Mouse (Mus musculus): ENCODE measurements around the gene Rad51.
A peak's percentile ranks its signal among the peaks of the same experiment; 100 is the strongest.

Gene Rad51

DNA sequence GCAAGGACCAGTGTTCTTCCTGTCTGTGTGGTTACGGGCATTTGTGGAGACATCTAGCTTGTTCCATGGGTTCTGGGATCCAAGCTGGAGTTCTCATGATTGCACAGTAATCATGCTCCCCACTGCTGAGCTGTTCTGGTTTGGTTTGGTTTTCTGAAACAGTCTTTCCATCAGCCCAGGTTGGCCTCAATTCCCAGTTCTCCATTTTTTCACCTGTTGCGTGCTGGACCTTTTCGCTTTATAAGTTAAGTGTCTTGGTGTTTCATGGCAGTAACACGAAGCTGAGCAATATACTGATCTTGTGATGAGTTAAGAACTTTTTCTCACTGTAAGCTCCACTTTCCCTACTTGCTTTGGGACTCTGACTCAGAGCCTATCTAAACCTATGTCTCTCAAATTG lies 51.4 kb downstream of the Rad51 start:
- DNase-seq (ENCODE audit: low read depth, low spot score) = no peak

DNA sequence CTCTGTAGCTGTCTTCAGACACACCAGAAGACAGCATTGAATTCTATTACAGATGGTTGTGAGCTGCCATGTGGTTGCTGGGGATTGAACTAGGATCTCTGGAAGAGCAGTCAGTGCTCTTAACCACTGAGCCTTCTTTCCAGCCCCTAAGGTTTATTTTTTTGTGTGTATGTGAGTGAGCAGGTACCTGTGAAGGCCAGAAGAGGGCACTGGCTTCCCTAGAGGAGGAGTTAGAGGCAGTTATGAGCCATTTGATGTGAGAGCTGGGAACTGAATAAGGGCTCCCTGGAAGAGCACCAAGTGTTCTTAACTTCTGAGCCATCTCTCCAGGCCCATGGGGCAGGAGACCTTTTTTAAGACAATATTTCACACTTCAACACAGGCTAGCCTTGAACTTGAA lies 52.8 kb downstream of the Rad51 start:
- DNase-seq (ENCODE audit: low read depth, low spot score) = no peak

DNA sequence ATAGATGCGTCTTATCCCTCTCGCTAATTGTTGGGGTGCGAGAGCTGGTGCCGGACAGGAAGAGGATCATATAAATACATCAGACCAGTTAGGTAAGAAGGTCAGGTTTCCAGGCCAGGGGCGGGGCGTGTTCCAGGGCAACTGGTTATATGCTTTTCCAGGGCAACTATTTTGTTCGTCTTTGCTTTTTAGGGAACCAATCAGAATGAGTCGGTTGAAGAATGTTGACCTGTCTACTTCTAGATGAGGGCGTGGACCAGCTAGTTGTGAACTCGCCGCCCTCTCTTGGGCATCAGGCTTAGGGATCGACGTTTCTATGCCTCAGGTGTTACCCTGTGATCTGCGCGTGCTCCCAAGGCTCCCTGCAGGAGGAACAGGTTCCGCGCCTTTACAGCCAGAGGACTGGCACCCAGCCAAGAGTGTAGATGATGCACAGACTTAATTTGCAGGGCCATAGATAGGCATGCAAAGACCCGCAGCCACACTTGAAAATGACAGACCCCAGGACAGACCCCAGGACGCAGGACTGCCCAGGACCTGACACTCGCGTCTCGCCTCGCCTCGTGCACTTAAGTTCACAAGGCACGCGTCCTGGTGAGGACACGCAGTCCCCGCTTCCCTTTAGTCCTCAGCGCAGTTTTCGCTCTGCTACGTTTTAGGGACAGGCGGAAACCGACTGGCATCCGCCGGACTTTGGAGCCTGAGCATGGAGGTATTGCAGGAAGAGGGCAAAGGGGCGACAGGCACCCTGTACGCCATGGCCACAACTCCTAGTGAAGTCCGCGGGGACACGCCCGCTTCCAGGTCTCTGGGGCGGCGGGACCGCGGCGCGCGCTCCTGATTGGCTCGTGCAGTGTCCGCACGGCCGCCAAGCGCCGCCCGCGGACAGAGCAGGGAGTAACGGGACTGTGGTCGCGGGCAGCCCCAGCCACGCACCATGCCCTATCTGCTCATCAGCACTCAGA lies 54.6 kb downstream of the Rad51 start, which contains the start of gene Gchfr:
Gchfr (plus strand) TSS at position 873 of the 965 bp plus-strand sequence.
- no peak for DNase-seq (ENCODE audit: low read depth, low spot score)

DNA sequence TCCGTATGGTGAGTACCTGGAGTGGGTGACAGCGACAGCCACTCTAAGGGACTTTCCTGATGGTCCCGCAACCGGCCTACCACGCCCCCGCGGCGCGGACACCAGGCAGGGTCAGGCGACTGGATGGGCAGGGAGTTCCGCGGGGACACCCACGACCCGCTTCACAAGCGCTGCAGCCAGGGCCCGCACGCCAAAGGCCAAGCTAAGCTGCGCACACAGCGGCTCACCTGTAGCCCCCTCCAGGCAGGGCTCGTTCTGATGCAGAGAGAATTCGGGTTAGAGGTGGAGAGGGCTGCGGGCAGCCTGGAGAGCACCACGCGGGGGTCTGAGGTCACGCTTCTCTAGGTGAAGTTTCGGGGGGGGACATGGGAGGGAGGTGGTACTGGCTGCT lies 55.3 kb downstream of the Rad51 start:
- DNase-seq (ENCODE audit: low read depth, low spot score) = no peak

DNA sequence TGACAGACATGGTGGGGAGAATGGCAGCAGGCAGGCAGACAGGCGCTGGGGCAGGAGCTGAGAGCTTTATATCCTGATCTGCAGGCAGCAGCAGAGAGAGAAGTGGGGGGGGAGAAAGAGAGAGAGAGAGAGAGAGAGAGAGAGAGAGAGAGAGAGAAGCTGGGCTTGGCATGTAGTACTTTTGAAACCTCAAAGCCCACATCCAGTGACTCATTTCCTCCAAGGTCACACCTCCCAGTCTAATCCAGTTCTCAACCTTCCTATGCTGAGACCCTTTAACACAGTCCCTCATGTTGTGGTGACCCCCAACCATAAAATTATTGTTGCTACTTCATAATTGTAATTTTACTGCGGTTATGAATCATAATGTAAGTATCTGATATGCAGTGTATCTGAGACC lies 57.7 kb downstream of the Rad51 start:
- DNase-seq (ENCODE audit: low read depth, low spot score) = no peak

DNA sequence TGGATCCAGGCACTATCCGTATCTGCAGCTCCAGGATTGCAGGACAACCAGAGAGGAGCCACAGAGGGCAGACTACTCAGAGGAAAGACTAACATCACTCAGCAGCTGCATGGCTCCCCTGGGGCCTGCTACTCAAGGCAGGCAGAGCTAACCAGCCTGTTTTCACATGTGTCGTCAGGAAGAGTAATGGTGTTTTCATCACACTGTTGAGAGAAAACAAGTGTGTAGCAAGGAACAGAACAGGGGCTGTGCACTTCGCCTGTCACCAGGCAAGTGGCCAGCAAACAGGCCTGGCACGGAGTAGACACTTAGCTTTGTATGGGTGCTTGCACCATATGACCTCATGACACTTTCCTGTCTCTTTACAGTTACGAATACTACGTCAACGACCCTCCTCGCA lies 59.0 kb downstream of the Rad51 start:
- DNase-seq (ENCODE audit: low read depth, low spot score) = no peak

DNA sequence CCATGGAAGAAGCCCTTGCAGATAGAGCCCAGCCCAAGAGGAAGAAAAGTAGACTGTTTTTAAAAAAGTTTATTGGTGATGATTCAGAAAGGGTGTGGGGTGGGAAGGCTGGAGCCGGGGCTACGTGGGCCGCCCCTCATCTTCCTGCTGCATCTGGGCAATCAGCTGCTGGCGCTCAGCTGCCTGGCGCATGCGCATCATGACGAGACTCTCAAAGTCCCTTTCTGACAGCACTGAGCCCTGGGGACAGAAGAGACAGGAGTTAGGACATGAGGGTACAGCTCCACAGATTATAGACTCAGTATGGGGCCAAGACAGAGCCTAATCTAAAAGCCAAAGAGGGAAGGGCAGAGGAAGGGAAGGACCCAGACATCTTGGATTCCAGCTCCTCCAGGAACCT lies 59.9 kb downstream of the Rad51 start:
- no peak for DNase-seq (ENCODE audit: low read depth, low spot score)

DNA sequence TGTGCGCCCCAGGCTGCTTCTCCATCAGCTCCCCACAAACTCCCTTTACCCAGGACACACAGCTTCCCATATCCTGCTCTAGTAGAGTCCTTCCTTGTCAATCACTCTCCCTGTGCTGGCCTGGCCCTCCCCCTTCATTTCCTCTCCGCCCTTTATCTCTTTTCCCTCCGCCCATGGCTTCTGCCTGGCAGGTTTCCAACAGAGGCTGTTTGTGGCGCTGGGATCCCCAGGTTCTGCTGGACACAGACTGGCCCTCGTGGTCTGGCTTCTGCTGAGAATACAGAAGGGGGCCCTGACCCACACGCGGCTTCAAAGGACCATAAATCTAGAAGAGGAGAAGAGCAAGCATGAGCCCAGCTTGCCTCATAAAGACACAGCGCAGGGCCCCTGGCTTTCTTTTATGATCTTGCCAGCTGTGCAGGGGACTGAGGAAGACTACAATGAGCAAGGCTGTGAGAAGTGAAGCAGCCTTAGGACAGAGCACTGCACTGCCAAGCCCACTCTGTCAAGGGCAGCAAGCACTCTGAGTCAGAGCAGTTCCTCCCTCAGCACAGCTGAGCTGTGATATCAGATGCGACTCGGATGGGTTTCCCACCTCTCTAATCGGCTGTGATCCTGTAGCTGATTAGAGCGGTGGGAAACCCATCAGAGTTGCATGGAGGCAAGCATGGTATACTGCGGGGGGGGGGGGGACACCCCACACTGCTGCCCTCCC lies 60.4 kb downstream of the Rad51 start:
- DNase-seq (ENCODE audit: low read depth, low spot score) = no peak

DNA sequence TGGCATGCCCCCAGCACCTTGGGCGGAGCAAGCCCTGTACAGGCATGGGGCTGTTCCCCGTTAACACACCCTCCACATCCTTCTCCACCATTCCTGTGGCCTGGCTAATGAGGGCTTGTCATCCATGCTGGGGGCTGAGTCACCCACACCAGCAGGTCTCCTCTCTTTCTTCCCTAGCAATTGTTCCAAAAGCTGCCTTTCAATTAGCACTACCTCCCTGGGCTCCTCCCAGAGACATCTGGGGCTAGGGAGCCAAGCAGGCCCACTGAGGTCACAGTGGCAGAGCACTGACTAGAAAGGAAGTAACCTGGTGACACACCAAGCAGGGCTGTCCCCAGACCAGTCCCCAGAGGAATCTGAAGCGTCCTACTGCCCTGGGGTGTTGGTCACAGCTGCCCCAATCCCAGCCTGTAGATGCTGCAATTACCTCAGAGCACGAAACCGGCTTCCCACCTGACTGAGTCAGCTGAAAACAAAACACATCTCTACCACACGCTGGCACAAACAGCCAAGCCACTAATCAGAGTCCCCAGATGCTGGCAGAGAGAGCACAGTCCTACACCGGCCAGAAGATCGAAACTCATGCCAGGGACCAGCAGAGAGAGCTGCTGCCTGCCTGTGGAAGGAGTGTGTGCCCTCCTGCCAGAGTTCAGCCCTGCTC lies 61.5 kb downstream of the Rad51 start, which contains the start of gene Gm14137:
Gm14137 (plus strand) TSS at position 519 of the 661 bp plus-strand sequence.
- DNase-seq (ENCODE audit: low read depth, low spot score) = no peak

DNA sequence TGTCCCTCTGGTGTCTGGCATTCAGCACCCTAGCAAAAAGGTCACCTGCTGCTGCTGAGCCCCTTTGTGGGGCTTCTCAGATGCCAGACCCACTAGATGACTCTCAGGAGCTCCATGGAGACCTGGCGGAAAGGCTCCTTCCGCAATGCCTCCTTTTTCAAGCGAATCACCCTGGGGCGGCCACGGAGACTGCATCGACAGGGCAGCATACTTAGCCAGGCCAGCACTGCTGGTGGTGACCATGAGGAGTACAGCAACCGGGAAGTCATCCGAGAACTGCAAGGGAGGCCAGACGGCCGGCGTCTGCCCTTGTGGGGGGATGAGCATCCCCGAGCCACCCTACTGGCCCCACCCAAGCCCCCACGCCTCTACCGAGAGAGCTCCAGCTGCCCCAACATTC lies 62.3 kb downstream of the Rad51 start:
- DNase-seq (ENCODE audit: low read depth, low spot score) = no peak

DNA sequence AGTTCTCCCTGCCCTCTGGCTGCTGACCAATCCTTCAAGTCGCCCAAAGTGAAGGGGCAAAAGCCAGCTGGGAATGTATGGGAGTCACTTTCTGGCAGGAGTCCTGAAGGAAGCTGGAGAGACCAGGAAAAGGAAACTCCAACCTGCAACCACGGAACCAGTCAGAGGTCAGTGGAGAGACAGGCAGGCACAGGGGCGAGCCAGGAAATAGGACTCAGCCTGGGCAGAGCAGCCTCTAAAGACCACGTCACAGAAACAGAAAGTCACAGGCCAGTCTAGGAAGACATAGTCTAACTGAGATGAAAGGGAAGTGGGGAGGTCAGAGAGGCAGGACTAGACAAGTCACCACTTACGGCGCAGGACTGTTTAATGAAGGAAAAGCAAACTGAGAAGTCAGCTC lies 63.0 kb downstream of the Rad51 start:
- DNase-seq (ENCODE audit: low read depth, low spot score) = no peak

DNA sequence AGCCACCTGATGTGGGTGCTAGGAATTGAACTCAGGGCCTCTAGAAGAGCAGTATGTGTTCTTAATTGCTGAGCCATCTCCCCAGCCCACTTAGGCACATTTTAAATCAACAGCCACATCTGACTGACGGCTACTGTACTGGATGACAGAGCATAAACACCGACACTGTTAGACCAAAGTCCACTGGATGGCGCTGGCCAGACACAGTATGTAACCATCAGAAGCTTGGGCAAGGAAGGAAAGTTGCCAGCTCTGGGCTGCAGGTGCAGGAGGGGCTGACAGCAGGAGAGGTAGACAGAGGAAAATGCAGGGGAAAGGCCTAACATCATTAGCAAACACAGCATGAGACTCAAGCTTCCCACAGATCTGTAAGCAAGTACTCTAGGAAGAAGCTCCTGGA lies 64.2 kb downstream of the Rad51 start:
- no peak for DNase-seq (ENCODE audit: low read depth, low spot score)

DNA sequence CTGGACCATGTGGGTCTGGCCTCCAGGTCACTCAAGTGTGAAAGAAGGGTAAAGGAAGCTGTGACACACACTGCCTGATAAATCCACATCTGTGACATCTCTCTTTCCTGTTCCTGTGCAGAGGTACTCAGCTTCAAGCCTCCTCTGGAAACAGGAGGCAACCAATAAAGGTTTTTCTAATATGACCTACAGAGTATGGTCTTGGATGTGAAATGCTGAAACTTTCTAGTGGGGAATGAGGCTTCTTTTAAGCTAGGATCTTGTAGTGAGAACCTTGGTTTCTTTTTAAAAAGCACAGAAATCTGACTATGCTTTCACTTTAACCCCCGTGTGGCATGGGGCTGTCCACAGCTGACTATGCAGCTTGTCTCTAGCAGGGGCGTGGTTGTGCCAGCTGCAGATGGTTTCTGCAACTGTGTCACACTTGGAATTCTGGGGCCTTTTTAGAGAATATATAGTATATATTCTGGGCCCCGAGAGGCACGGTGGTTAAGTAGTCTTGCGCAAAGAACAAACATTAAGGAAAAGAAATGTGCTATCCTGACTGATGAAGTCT lies 64.9 kb downstream of the Rad51 start:
- no peak for DNase-seq (ENCODE audit: low read depth, low spot score)

DNA sequence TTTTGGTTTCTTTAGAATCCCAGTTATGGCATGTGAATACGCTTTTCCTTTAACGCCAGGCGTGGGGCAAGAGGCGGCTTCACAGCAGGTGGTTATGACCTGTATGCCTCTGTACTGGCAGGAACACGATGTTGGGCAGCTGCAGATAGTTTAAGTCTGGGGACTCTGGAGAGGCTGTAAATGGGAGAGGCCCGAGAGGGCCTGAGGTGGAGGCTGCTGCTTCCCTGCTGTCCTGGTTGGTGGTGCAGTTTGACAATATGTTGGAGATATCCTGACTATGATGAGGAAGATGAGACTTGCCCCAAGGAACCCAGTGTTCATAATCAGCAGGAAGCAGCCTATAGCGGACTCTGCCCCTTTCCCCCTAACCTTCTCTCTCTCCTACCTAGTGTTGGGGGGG lies 70.3 kb downstream of the Rad51 start:
- DNase-seq (ENCODE audit: low read depth, low spot score) = no peak

DNA sequence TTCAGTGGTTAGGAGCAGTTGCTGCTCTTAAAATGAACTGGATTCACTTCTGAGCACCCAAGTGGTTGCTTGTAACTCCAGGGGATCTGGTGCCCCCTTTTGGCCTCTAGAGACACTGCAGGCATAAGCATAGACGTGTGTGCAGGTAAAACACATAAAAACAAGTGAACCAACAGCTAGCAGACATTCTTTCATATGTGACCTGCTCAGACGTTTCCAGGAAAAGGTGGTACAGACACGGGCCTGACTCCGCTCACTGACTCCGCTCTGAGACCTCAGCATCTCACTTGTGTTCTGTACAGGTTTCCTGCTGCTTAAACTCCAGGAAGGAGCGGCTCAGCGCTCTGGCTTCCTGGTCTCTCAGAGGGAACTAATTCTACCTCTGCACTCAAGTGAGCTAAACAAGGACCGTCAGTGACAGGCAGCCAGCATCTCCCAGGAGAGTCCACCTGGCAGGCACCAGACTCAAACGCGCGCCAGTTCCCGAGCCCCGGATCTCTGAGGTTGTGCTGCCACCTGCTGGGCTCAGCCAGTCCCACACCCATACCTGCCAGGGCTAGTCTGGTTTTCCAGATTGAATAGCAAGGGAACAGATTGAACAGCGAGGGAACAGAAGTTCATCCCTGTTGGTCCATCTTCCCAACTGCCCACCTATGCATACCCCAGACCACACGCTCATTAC lies 76.6 kb downstream of the Rad51 start:
- DNase-seq (ENCODE audit: low read depth, low spot score) = peak; percentile 52

DNA sequence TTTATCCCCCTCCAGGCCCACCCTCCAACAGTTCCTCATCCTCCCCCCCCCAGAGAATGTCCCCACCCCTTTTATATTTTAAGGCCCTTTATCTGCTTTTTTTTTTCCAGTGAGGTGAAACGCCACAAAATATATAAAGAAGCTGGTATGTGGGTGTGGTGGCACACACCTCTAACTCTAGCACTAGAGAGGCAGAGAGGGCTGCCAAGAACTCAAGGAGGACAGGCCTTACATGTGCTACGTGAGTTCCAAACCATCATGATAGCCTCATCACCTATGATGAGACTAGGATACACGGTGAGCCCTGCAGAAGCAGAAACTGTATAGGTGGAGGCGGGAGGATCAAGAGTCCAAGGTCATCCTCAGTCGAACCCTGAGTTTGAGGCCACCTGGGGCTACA lies 78.4 kb downstream of the Rad51 start:
- DNase-seq (ENCODE audit: low read depth, low spot score) = no peak

DNA sequence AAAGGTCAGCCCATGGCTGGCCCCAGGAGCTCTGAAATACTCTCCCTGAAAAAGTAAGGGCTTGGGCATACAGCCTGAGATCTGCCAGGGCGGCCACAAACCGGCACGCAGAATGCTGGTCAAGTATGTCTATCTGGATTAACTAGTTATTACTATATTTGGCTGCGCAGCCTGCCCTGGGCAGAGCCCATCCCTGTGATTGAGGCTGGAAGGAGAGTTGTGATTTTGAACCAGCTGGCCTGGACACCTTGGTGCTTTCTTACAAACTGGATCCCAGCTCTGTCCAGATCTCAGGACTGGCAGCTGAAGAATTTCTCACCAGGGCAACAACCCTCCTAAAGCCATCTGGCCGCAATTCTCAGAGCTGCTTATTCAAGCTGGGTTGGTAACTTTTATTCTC lies 81.5 kb downstream of the Rad51 start:
- no peak for DNase-seq (ENCODE audit: low read depth, low spot score)

DNA sequence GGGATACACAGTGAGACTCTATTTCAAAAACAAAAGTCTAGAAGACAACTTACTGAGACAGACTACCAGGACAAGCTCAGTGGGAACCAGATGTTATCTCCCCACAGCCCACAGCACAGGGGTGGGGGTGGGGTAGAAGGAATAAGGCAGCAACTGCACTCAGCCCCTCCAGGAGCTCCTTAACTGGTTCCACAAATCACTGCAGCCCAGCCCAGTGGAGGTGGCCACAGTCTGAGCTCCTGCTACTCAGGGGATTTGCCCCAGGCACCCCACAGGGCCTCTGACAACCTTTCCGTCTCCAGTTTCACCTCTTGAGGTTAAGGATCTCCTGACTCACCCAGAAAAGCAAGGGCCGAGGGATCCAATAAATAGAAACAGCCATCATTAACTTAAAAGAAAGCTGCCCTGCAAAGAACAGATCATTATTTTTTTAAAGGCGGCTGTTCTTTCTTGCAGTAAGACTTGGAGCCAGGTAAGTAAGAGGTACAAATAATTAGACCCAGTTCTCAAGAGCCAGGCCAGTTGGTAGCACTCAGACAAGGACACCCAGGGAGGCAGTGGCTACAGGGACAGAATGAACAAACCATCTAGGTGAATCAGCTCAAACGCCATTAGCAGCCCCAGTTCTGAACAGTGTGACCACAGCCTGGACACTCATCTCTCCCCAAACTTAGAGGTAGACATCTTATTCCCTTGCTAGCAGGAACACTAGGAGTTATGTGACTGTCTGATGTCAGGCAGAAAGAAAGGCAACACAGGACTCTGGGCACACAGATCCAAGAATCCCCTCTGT lies 83.9 kb downstream of the Rad51 start:
- DNase-seq (ENCODE audit: low read depth, low spot score) = no peak
